Mouse (Mus musculus) adrenal gland, postnatal 14 days (tissue): Measurements from ENCODE around the gene Il10rb. TPM values are rescaled to one million over a fixed set of nuclear protein-coding genes. Genes with fewer than 3 reads are reported as not detected.

Experiments
- total RNA-seq: library from RNA; stranded (reverse); gene quantifications from 2 replicates; pipeline ENCODE4 v1.2.3, GENCODE M21; 2021

Il10rb gene
- total RNA-seq, 1 experiment from 2014 or later, result 105 TPM

Other genes with a start within 250 kb of the Il10rb start
- gene Olig2, start 180.7 kb upstream of the Il10rb start, total RNA-seq, result 0.15 TPM in 1 of 2 replicates, not detected in the other
- gene Olig1, start 136.4 kb upstream of the Il10rb start, total RNA-seq, result 1.1 and 1.2 TPM in 2 replicates
- 83.9 and 86.1 TPM in 2 replicates for gene Ifnar2, start 33.4 kb upstream of the Il10rb start, total RNA-seq
- 0.59 TPM in 1 of 2 replicates, not detected in the other for gene Gm21970, start 14.4 kb upstream of the Il10rb start, total RNA-seq
- 80.3 and 82.7 TPM in 2 replicates for gene Ifnar1, start 79.1 kb downstream of the Il10rb start, total RNA-seq
- 27.7 and 30.8 TPM in 2 replicates for gene Ifngr2, start 140.9 kb downstream of the Il10rb start, total RNA-seq
- 45.6 and 48.0 TPM in 2 replicates for gene Tmem50b, start 191.6 kb downstream of the Il10rb start, total RNA-seq
- 12.8 and 15.1 TPM in 2 replicates for gene Dnajc28, start 212.9 kb downstream of the Il10rb start, total RNA-seq
- gene Gart, start 240.8 kb downstream of the Il10rb start, total RNA-seq, result 96.7 and 98.3 TPM in 2 replicates
- 226 and 238 TPM in 2 replicates for gene Son, start 241.3 kb downstream of the Il10rb start, total RNA-seq